Mouse (Mus musculus): Measurements from ENCODE around the gene Arid5b. TPM values are rescaled to one million over a fixed set of nuclear protein-coding genes. Genes with fewer than 3 reads are reported as not detected.

The Arid5b gene
- total RNA-seq, 2 experiments from 2014 or later = 32.3 to 38.3 TPM

DNA sequence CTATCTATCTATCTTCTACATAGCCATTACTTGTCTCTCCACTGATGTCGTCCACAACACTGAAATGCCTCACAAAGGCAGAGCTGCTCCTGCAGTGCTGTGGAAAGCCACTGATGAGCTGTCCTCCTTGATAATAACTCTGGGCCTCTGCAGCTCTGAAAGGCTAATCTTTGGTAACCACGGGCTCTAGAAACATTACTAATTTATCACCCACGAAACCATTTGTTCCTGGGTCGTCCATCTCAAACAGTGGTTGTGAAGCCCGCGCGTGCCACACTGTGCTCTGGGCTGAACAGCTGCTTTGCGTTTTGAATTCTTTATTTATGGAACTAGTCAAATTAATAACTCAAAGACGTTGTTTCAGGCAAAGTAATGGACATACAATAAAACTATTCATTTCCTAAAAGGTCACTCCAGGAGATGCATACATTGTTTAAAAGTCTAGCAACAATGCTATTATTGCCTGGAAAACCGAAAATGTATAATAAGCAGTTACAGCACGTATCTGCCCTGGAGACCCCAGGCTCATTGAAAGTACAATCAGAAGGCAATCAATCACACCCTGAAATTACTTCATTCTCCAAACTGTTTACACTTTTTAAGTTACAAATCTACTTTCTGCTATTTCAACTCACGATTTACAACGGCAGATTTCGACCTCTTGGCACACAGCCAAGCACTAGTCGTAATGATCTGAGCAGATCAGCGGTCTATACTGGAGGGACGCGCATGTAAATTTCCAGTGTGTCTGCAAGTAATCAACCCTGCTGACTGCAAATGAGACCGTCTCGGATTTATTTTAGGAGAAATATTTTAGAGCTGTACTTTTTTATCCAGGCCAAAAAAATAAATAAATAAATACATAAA is 70.5 kb downstream of the Arid5b start:
- TF ChIP-seq CTCF (IDR thresholded peaks at IDR 0.05) = no peak
- Histone ChIP-seq H3K4me3 (no peak overlapping the region), H3K27ac (no peak overlapping the region)
- no peak for DNase-seq (ENCODE audit: extremely low spot score in 1 of 2, low spot score in 2 of 2)
- intact Hi-C loops (cut with DNase I) = no loop called here

DNA sequence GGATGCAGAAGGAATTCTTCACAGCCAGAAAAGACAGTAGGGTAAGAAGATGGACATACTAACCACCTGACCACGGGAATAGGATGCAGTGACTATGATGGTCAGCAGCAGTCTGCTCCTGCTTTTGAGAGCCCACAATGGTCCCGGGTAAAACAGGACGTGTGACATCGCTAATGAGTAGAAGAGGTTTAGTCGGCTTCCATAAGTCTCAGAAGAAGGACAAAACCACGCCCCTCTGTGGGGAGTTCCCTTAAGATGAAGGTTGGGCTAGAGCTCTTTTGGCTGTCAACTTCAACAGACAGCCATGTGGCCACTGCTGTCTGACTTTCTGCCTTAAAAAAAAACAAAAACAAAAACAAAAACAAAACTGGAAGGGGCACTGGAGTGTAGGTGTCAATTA is 74.1 kb downstream of the Arid5b start:
- H3K4me3 ChIP-seq = no peak overlapping the region
- H3K27ac ChIP-seq = no peak overlapping the region
- no peak for DNase-seq (ENCODE audit: extremely low spot score in 1 of 2, low spot score in 2 of 2)
- TF ChIP-seq CTCF (IDR thresholded peaks at IDR 0.05) = no peak
- intact Hi-C loops (cut with DNase I) = no loop called here

DNA sequence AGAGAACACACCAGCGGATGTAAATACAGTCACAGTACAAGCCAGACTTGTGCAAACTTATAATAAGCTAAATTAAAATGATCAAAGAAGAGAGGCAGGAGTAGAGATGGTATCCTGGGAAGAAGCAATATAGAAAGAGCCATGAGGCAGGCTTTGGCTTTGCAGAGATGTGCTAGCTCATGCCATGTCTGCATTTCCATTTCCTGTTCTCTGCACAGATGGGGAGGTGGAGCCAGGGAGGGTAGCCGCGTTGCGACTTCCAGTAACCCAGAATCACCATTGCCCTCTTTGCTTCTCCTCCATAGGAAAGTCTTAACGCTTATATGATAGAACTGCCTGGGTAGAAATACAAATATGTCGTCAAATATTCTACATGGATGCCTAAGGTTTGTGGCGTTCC is 74.7 kb downstream of the Arid5b start:
- intact Hi-C loops (cut with DNase I) = no loop called here
- TF ChIP-seq CTCF (IDR thresholded peaks at IDR 0.05) = no peak

DNA sequence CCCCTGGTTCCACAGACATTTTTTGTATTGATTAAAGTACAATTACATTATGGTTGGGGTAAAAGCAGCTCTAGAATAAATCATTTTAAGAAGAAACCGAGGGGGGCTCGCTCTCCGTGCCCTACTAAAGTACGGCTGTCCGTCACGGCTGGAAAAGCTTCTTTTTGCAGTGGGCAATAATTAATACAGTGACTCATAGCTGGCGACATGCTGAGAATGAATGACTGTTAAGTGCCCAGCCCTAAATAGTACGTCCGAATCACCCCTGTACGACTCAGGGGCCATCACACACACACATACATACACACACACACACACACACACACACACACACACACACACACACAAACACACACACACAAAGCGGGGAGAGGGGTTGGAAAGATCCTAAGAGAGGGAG is 75.2 kb downstream of the Arid5b start:
- H3K27ac ChIP-seq = no peak overlapping the region
- TF ChIP-seq CTCF (IDR thresholded peaks at IDR 0.05) = no peak
- DNase-seq (ENCODE audit: extremely low spot score in 1 of 2, low spot score in 2 of 2) = no peak
- intact Hi-C loops (cut with DNase I) = no loop called here
- H3K4me3 ChIP-seq = no peak overlapping the region

More for the DNA sequence above, 74.7 kb downstream of the Arid5b start:
- DNase-seq (ENCODE audit: extremely low spot score in 1 of 2, low spot score in 2 of 2) = no peak
- H3K4me3 ChIP-seq = no peak overlapping the region
- no peak overlapping the region for H3K27ac ChIP-seq

DNA sequence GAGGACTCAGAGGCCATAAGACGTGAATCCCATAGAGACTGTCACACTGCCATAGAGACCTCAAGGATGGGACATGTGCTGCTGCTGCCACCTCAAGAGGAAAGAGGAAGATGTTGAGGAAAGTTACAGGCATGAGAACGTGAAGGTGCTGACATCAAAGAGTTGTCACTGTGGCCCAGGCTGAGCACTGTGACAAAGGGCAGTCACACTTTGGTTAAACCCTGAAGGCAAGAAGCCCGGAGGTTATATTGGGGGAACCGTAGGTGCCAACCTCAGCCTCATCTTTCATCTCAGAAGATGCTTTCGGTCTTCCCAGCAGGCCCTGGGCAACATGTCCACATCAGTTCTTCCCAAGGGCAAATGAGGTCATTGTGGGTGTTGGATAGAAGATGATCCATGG is 79.1 kb downstream of the Arid5b start:
- intact Hi-C loops (cut with DNase I) = no loop called here
- no peak overlapping the region for H3K27ac ChIP-seq
- no peak overlapping the region for H3K4me3 ChIP-seq
- TF ChIP-seq CTCF (IDR thresholded peaks at IDR 0.05) = no peak
- DNase-seq (ENCODE audit: extremely low spot score in 1 of 2, low spot score in 2 of 2) = no peak

DNA sequence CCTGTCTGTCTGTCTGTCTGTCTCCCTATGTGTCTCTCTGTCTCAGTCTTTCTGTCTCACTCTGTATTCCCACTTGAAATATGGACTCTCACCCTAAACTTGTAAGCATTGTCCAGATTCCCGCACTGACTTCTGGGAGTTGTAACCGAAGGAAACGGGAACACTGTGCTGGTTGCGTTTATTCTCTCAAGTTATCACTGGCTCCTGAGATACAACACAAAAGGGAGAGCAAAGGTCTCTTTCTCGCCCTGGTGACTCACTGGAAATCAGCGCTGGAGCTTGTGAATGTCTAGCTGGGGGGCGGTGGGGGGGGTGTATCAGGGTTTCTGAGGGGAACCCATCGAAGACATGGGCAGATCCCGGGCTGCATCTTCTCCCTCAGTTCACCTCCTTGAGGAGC is 82.2 kb downstream of the Arid5b start:
- Histone ChIP-seq H3K4me3 (no peak overlapping the region), H3K27ac (no peak overlapping the region)
- intact Hi-C loops (cut with DNase I) = no loop called here
- no peak for TF ChIP-seq CTCF (IDR thresholded peaks at IDR 0.05)
- DNase-seq (ENCODE audit: extremely low spot score in 1 of 2, low spot score in 2 of 2) = no peak

DNA sequence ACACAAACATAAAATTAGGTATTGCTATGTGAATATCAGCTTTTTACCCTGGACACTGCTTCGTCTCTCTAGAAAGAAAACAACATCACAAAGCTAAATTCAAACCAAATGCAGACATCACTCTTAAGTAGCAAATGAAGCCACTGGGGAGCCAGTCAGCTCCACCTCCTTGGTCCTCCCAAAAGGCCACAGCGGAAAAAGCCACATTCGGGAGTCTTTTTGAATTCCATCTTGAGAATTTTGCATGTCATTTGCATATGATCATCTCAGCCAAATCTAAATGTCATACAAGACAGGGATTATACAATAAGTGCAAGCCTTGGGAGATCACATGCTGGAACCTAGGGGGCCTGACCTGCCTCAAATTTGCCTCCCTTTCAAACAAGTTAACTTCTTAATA is 85.0 kb downstream of the Arid5b start:
- DNase-seq (ENCODE audit: extremely low spot score in 1 of 2, low spot score in 2 of 2) = no peak
- Histone ChIP-seq H3K27ac (peak overlapping the region; percentile 77), H3K4me3 (no peak overlapping the region)
- intact Hi-C loops (cut with DNase I) = loop anchor here (2.0 kb wide), 1 partner anchor 83 kb away; no protein-coding TSS in a partner anchor
- TF ChIP-seq CTCF (IDR thresholded peaks at IDR 0.05) = no peak

DNA sequence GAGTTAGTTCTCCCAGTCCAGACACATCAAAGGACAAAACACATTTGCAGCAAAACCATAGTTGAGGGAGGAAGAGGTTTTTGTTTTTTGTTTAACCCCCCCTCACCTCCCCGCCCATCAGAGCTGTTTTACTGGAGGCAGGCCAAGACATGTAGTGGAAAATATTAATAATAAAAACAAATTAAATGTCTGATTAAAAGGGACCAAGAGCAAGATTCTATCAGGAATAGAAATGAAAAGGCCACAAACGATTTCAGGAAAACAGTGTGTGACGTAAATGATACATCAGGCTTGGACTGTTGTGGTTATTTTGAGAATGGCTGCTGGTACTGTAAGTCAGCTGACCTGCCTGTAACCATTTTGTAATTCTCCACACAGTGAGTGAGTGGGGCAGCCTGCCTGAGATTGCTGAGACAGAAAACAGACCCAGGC is 85.7 kb downstream of the Arid5b start:
- intact Hi-C loops (cut with DNase I) = loop anchor here (2.0 kb wide), 1 partner anchor 84 kb away; no protein-coding TSS in a partner anchor

DNA sequence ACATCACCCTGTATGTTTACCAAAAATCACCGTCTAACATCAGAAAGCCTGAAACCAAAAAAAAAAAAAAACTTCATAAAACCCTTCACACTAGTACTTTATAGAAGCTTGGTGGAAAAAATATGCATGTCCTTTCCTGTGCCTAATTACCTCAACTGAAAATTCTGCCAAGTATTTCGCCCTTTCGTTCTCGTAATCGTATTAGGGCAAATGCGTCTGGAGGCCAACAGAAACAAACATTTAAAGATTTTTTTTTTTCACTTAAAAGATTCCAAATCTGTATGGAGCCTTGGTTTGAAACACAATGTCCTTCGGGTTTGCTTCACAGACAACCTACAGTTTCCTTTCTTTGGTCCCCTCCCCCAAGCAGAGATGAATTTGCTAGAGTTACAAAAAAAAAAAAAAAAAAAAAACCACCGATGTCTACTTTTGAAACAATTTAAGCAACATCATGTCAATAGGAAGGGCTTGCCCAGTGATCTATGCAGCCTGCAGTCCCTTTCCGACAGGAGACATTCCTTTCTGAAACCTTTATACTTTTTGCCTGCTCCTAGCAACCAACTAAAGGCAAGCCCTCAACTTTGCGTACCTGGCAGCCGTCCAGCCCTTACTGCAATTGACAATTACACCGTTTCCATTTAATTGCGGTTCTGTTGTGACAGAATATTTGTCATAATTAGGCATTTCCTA is 86.7 kb downstream of the Arid5b start:
- no peak for DNase-seq (ENCODE audit: extremely low spot score in 1 of 2, low spot score in 2 of 2)
- intact Hi-C loops (cut with DNase I) = loop anchor here (2.0 kb wide), 1 partner anchor 85 kb away; no protein-coding TSS in a partner anchor
- Histone ChIP-seq H3K27ac (peak overlapping the region; percentile 77), H3K4me3 (peak overlapping the region; percentile 34)
- TF ChIP-seq CTCF (IDR thresholded peaks at IDR 0.05) = no peak

More for the DNA sequence above, 85.7 kb downstream of the Arid5b start:
- TF ChIP-seq CTCF (IDR thresholded peaks at IDR 0.05) = no peak
- H3K27ac ChIP-seq = peak overlapping the region; percentile 77
- H3K4me3 ChIP-seq = no peak overlapping the region
- DNase-seq (ENCODE audit: extremely low spot score in 1 of 2, low spot score in 2 of 2) = no peak

DNA sequence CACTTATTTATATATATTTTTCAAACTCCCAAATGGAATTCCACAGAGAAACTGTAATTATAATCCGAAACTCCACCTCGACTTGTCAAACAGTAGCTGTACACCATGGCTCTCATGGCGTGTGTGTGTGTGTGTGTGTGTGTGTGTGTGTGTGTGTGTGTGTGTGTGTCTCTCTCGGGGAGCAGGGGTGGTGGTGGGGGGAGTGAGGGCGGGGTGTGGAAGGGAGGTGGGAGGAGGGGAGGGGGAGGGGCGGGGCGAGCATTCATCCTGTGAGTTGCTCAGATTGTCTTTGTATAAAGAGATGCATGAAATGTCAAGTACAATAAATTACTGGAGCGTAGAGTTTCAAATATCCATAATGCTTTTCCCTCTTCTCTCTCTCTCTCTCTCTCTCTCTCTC is 87.4 kb downstream of the Arid5b start:
- intact Hi-C loops (cut with DNase I) = no loop called here
- Histone ChIP-seq H3K27ac (peak overlapping the region; percentile 77; the same call in 1 of the 2 replicates), H3K4me3 (no peak overlapping the region; the same call in 1 of the 2 replicates)
- DNase-seq (ENCODE audit: extremely low spot score in 1 of 2, low spot score in 2 of 2) = no peak
- no peak for TF ChIP-seq CTCF (IDR thresholded peaks at IDR 0.05)

DNA sequence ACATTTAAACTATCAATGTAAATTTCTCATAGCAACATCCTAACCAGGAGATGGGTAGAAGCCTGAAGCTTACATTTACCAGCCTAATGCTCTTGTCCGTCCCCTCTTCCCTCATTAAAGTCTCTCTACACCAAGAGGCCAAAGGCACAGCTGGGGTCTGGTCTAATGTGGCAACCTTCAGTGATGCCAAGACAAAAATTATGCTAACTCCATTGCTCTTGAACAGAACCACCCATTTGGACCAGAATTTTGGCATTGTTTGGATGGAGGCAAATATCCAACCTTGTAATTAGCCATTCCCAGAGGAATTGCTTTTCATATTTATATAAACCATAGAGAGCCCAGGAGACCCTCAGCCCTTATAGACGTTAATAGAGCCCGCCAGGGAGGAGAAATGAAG is 88.7 kb downstream of the Arid5b start:
- no peak for TF ChIP-seq CTCF (IDR thresholded peaks at IDR 0.05)
- Histone ChIP-seq H3K4me3 (no peak overlapping the region), H3K27ac (no peak overlapping the region)
- no peak for DNase-seq (ENCODE audit: extremely low spot score in 1 of 2, low spot score in 2 of 2)
- intact Hi-C loops (cut with DNase I) = no loop called here

DNA sequence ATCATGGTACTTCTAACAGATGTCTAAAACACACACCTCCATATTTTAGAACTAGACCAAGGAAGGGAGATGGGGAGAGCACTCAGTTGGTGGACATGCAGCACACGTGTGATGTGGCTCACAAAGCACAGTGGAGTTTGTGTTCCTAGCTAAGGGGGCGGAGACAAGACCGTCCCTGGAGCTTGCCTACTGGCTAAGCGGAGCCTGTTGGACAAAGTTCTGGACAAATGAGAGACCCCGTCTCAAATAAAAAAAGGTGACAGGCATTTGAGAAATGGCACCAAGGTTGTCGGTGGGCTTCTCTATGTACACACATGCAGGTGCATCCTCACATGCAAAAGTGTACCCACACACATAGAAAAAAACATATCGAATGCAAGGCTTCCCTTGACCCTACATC is 95.4 kb downstream of the Arid5b start:
- no peak overlapping the region for H3K27ac ChIP-seq
- intact Hi-C loops (cut with DNase I) = no loop called here
- no peak for TF ChIP-seq CTCF (IDR thresholded peaks at IDR 0.05)

More for the DNA sequence above, 95.4 kb downstream of the Arid5b start:
- no peak overlapping the region for H3K4me3 ChIP-seq
- no peak for DNase-seq (ENCODE audit: extremely low spot score in 1 of 2, low spot score in 2 of 2)
